8 mouse cellular contexts compared by ENCODE assay signal in the genomic region with DNA sequence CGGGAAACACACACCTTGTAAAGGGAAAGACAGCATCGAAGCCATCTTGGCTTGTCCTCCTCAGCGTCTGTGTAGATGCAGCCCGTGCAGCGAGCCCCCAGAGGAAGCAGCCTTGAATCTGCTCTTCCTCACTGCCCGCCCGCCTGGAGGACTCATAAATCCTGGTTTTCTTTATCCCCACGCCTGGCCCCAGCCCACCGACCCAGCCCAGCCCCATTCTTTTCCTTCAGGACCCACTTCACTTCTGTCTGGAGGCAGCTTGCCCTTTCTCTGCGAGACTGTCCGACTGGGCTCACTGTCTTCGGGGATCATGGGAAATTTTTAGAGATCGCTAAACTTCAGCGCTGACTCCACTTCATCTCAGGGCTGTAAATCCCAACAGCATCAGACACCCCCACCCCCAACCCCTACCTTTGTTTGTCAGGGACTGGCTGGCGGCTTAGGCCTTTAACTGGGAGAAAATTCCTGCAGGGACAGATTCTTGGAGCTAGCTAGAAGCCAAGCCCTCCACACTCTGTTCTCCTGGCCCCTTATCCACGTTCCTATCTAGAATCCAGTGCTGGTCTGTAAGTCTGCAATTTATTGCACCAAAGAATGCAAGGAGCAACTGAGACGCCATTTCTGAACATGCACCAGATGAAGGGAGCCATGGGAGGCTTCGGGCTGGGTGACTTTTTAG. TPM values are rescaled to one million over a fixed set of nuclear protein-coding genes. Genes with fewer than 3 reads are reported as not detected.
A peak's percentile ranks its signal among the peaks of the same experiment; 100 is the strongest.
DNase-seq lines count a peak whose midpoint lies in the region; ATAC-seq and TF ChIP-seq lines count a peak whose summit lies in the region.

No protein-coding gene starts in this region.

- H3K4me3 ChIP-seq in heart, embryonic 14.5 days (ENCODE audit: control insufficient read depth in 1 of 2, insufficient read depth in 1 of 2, low read depth in 1 of 2, low read length in 2 of 2), result peak overlapping the region in 1 of 2 experiments; percentile 15; a peak in 1 of 4 replicates
- H3K4me3 ChIP-seq in forebrain, postnatal 0 days (ENCODE audit: low read depth, low read length), result peak overlapping the region; percentile 17; the same call in 1 of the 2 replicates
- peak overlapping the region; percentile 15 for H3K4me3 ChIP-seq in midbrain, embryonic 13.5 days (replicated peaks)

- no peaks in the 10 kb centered on the region; the same call in 1 of the 2 replicates for H3K9me3 ChIP-seq in heart, embryonic 14.5 days (ENCODE audit: control insufficient read depth, low read length)
- H3K9me3 ChIP-seq in forebrain, postnatal 0 days (ENCODE audit: low read length), result no peaks in the 10 kb centered on the region
- H3K9me3 ChIP-seq in midbrain, embryonic 13.5 days, result no peaks in the 10 kb centered on the region; the same call in 1 of the 2 replicates

- DNase-seq in heart, adult 11 months, result no peak
- peak; percentile 62 for DNase-seq in ZHBTc4 (ENCODE audit: low read depth, low spot score)
- no peak for DNase-seq in forebrain, postnatal 0 days
- no peak for DNase-seq in ovary, postnatal 14 days (ENCODE audit: low spot score)
- DNase-seq in spleen, adult 18-20 months, result no peak

- no peak for ATAC-seq in heart, embryonic 14.5 days (ENCODE audit: insufficient number of reproducible peaks, insufficient read depth, low FRiP score, low read depth)
- no peak; the same call in 1 of the 2 replicates for ATAC-seq in forebrain, postnatal 0 days
- peak; percentile 60; the same call in 1 of the 2 replicates for ATAC-seq in midbrain, embryonic 13.5 days
- no peak for ATAC-seq in cerebellum, adult (ENCODE audit: insufficient number of reproducible peaks, low FRiP score, low TSS enrichment)

- TF ChIP-seq CTCF in forebrain, postnatal 0 days (IDR thresholded peaks at IDR 0.05; ENCODE audit: low read depth), result no peak

- no peaks in the 10 kb centered on the region for H3K27me3 ChIP-seq in heart, embryonic 14.5 days (ENCODE audit: control insufficient read depth, insufficient read depth, low read length)
- no peaks in the 10 kb centered on the region for H3K27me3 ChIP-seq in forebrain, postnatal 0 days (ENCODE audit: insufficient read depth, low read length)
- no peaks in the 10 kb centered on the region for H3K27me3 ChIP-seq in midbrain, embryonic 13.5 days

- peak overlapping the region; percentile 48 for H3K4me2 ChIP-seq in heart, embryonic 14.5 days (ENCODE audit: low read length)
- peak overlapping the region; percentile 38 for H3K4me2 ChIP-seq in forebrain, postnatal 0 days (ENCODE audit: low read depth)
- H3K4me2 ChIP-seq in midbrain, embryonic 13.5 days (replicated peaks), result peak overlapping the region; percentile 44

- peak overlapping the region; percentile 57; the same call in 1 of the 2 replicates for H3K9ac ChIP-seq in heart, embryonic 14.5 days (ENCODE audit: low read length)
- H3K9ac ChIP-seq in forebrain, postnatal 0 days, result 0 out of 2 replicates have a peak overlapping the region, but pooled peaks have one; percentile 3
- peak overlapping the region; percentile 42; the same call in 1 of the 2 replicates for H3K9ac ChIP-seq in midbrain, embryonic 13.5 days (replicated peaks)

- 31% methylated on average over 18 of the region's 18 CpGs for WGBS in heart, embryonic 14.5 days
- 18% methylated on average over 18 of the region's 18 CpGs for WGBS in forebrain, postnatal 0 days
- 17% methylated on average over 18 of the region's 18 CpGs for WGBS in midbrain, embryonic 13.5 days

- H3K36me3 ChIP-seq in heart, embryonic 14.5 days (ENCODE audit: control insufficient read depth, insufficient read depth, low read length), result no peaks in the 10 kb centered on the region
- H3K36me3 ChIP-seq in forebrain, postnatal 0 days (ENCODE audit: insufficient read depth), result no peaks in the 10 kb centered on the region
- no peaks in the 10 kb centered on the region for H3K36me3 ChIP-seq in midbrain, embryonic 13.5 days

- peaks cover 8 to 21% of the 10 kb centered on the region in 2 experiments for H3K4me1 ChIP-seq in heart, embryonic 14.5 days (ENCODE audit: control insufficient read depth in 2 of 2, insufficient read depth in 2 of 2, low read length in 2 of 2)
- 0 out of 2 replicates have a peak, but pooled peaks cover 5% of the 10 kb centered on the region for H3K4me1 ChIP-seq in forebrain, postnatal 0 days (ENCODE audit: insufficient read depth)
- peaks cover 29% of the 10 kb centered on the region for H3K4me1 ChIP-seq in midbrain, embryonic 13.5 days (replicated peaks)

- H3K27ac ChIP-seq in heart, embryonic 14.5 days (replicated peaks in 1 of 2; ENCODE audit: control insufficient read depth in 1 of 2, insufficient read depth in 1 of 2, low read depth in 2 of 2, low read length in 2 of 2), result peak overlapping the region; percentile 12 to 20; a peak in 3 of 4 replicates
- no peak overlapping the region for H3K27ac ChIP-seq in forebrain, postnatal 0 days (ENCODE audit: low read depth, low read length)
- H3K27ac ChIP-seq in midbrain, embryonic 13.5 days, result peak overlapping the region; percentile 55

RNA-seq across cellular contexts. Expression of gene Dnmbp, which starts 57.0 kb away (rescaled TPM):
- polyA plus RNA-seq in heart, embryonic 14.5 days (2014; fragmentation: Nextera tagmentation; extraction: Ambion mirVana), result 9.8 and 10.7 TPM in 2 replicates
- total RNA-seq in forebrain, postnatal 0 days (2014; rRNA removed), result 8.2 and 12.7 TPM in 2 replicates
- 3.3 and 5.2 TPM in 2 replicates for polyA plus RNA-seq in forebrain, postnatal 0 days (2015; fragmentation: Nextera tagmentation; extraction: Ambion mirVana)
- polyA plus RNA-seq in midbrain, embryonic 13.5 days (2015; fragmentation: Nextera tagmentation; extraction: Ambion mirVana), result 9.8 and 10.8 TPM in 2 replicates

Comparison
In these comparisons a context has a peak if more than half of its experiments do, and no peak if none do; other contexts are left out.
1. H3K9ac ChIP-seq: peak in every context shown above with its lines; median percentile 57 in heart, embryonic 14.5 days; 42 in midbrain, embryonic 13.5 days; 3 in forebrain, postnatal 0 days.